Mouse (Mus musculus): Measurements from ENCODE around the gene Mllt6.

- TF ChIP-seq POLR2A (IDR thresholded peaks at IDR 0.05; ENCODE audit: borderline replicate concordance, extremely low read depth, low read depth, low read length) (no peak), CTCF (IDR thresholded peaks at IDR 0.05; ENCODE audit: insufficient read depth, low read length) (no peak)
Observed at GRCm38 (mm10) chr11:97658751-97659266, 4.4 kb upstream of the Mllt6 start.
